Mouse (Mus musculus): ENCODE measurements around the gene Eif3d.
"Not testable (repeated sequence)": the region's sequence is repeated elsewhere in the genome, so short reads cannot be mapped to it uniquely, and the experiment has no call there.

Gene Eif3d

DNA sequence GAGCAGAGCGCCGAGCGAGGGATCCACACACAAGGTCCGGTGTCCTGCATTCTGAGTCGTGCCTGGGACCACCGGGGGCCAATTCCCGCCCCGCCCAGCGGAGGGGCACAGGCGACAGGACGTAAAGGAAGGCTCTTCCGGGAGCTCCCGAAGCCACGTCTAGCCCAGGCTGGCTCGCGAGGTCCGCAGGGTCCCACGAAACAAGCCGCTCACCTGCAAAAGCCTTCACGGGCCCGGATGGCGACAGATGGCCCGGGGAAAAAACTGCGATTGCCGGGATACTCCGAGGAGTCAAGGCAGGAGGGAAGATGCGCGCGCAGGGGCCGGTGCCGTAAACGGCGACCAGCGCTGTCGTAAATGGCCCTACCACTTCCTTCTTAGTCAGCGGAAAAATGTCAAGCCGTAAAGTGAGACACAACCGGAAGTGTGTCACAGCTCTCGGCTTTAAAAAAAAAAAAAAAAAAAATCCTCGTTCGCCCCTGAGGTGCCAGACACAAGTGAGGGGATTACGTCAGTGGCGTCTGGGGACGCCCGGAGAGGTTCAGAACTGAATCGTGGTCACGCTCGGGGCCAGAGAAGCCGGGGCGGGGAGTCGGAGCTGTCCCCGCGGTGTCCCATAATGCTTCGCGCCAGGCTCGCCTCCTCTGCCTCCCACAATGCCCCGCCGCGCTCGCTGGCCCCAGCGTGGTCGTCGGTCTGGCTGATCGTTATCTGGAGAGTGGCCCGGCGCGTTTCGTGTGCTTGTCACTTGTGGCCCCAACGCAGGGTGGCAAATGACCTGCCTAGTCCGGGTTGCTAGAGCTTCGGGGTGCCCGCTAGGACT lies at the start of gene Eif3d:
Gene Eif3d (minus strand): TSS at position 344 of the 823 bp plus-strand sequence.
- peak; percentile 98 for DNase-seq

DNA sequence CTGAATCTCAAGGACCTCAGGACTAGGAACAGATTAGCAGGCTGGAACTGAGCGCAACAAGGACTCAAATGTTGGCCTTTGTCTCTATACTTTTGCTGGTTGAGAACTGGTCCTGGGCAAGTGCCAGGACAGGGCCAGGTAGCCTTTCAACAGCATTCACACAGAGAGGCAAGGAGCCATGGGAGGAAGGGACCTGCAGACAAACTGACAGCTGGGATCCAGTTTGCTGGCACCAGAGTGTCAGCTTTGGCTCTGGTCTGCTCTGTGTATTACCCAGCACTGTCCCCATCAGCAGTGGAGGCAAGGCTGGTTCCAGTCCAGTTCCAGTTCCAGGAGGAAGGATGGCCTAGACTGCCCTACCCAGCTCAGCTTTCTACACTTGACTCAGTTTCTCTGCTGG lies 43.4 kb upstream of the Eif3d start:
- DNase-seq, result no peak

DNA sequence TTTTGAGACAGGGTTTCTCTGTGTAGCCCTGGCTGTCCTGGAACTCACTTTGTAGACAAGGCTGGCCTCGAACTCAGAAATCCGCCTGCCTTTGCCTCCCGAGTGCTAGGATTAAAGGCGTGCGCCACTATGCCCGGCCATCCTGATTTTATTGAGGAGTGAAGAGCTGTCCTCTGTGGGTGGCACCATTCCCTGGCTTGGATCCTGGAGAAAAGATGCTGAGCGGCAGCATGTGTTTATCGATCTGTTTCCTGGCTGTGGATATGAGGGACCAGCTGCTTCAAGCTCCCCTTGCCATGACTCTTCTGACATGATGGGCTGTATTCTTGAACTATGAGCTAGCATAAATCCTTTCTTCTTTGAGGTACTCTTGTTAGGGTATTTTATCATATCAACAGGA lies 37.6 kb upstream of the Eif3d start:
- DNase-seq, result not testable (repeated sequence)

DNA sequence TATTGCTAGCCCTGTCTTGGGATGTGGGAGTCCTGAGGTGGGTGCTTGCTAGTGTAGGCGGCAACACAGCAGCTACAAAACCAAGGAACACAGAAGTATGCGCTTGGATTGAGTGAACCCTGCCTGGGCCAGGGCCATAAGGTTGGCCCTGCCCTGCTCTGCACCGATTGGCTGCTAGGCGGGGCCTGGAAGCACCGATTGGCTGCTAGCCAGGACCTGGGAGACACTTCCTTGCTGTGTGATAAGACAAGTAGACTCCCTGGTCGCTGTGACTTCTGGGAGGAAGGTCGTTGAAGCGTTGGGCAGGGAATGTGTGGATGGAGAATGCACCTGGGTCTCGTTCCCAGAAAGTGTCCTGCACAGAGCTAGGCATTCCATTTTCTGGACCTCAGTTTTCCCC lies 33.3 kb upstream of the Eif3d start:
- peak; percentile 30 to 42 for DNase-seq

DNA sequence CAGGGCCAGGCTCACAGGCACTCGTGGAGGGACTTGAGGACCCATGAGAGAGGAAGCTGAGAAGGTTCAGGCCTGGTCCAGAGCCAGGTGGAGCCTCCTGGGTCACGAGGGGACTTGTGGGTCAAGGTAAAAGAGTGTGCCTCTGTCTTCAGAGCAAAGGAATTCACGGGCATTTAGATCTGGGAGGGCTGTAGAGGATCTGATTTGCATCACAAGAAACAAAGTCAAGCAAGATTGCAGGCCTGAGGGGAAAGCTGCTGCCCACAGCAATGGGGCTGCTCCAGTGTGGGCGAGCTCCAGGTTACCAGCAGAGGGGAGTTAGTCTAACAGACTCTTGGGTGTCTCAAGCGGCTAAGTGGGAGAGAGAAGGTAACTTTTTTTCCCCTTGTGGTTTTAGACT lies 30.8 kb upstream of the Eif3d start:
- no peak for DNase-seq

DNA sequence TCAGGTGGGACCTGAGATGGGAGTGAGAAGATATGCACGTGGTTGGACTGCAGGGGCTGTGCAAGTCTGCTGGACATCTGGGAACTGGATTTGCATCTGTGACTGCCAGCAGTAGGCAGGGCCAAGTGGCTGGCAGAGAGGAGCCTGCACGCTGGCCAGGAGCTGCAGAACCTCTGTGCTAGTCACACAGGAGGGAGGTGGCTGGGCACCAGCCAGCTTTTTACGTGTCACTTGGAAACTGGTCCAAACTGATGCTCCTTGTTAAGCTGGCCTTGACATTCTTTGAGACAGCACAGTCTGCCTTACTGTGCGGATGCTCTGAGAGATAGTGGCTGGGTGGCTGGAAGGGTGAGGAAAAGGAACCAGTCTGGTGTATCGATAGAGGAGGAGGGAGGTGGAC lies 17.9 kb upstream of the Eif3d start:
- DNase-seq, result no peak

DNA sequence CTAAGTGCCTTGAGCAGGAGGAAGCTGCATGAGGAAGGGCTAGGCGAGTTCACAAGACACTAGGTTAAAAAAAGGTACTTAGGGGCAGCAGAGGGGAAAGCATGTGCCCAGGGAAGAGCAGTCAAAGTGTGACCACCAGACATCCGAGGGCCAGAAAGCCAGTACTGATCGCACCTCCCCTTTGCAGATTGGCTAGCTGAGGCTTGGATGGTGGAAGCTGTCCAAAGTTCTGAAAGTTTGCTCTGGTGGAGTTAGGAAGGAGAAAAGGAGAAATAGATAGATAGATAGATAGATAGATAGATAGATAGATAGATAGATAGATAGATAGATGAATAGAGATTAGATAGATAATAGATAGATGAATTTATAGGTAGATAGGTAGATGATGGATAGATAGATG lies 12.8 kb upstream of the Eif3d start:
- no peak for DNase-seq

DNA sequence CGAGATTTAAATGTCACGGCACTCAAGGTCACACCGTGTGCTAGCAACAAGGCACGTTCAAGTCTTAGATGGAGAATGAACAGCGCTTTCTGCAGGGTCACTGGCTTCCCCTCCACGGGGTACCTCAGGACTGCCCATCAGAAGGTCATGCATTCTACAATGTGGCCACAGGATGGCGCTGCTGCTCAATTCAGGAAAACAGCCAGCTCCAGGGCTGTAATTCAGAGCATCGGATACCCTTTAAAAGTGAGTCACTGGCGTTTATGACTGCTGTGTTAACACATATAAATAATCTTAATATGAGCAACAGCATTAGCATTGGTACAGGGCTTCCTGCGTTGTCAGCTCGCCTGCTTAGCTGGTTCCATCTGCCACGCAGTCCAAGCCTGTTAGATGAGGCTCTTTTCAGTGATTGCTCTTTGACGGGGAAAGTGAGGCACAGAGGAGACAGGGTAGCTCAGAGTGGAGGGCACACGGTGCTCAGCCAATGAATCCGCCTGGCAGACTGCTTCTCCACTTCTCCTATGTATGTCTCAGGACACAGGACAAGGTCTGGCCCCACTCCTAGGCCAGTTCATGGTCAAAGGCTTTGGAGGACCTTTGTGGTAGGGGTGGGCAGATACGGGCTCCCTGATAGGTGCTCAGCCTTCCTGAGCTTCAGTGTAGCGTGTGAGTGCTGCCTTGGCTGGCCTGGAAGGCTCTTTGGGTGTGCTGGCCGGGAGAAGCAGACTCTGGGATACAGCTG lies 11.8 kb upstream of the Eif3d start:
- peak; percentile 74 for DNase-seq

DNA sequence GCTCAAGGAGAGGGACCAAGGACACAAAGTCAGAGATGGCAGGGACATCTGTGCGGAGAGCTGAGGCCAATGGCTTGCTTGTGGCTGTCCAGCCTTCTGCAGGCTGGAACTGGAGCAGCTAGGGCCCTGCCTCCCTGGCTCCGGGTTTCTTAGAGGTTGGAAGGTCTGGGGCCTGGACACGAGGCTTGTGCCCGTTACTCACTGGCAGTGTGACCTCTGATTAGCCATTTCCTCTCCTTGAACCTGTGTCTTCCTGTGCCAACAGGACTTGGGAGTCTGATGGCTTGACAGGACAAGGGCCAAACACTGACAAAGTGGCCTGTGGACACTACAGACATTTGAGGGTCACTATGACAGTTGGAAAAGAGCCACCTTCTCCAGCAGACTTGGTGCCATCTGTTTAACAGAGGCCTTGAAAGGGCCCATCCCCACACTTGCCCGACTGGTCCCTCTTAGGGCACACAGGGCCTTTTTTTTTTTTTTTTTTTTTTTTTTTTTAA lies 10.6 kb upstream of the Eif3d start:
- no peak for DNase-seq

DNA sequence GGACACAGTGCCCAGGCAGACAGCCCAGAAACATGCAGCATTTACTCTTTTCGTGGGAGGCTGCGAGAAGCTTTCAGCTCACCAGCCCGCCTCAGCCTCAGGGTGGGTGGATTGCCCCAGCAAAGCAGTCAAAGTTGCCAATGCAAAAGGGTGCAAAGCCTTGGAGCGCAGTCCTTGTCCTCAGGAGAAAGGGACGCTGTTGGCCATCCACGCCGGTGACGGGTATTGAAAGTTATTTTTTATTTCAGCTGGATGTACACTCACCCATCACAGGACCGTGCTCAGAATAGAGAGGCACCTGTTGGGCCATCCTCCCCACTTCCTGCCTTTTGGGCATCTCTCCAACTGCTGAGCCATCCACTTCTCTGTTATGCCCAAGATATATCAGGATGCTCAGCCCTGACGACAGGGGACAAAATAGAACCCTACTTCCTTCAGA lies 8.8 kb upstream of the Eif3d start:
- DNase-seq, result no peak

DNA sequence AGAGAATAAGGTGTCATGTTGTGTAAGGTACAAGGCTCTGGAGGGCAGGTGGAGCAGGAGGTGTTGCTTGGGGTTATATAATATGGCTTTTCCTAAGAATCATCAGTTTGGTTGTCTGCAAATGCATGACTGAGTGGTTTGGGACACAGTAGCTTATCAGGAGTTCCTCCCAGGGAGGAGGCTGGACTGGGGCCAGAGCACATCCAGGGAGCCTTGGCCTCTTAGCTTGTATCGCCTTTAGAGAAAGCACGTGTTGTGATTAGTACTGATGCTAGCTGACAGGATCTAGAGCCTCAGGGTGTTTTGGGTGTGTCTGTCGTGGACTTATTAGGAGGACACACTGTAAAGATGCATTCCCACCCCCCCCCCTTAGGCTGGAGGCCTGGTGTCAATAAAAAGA lies 7.0 kb upstream of the Eif3d start:
- no peak for DNase-seq

DNA sequence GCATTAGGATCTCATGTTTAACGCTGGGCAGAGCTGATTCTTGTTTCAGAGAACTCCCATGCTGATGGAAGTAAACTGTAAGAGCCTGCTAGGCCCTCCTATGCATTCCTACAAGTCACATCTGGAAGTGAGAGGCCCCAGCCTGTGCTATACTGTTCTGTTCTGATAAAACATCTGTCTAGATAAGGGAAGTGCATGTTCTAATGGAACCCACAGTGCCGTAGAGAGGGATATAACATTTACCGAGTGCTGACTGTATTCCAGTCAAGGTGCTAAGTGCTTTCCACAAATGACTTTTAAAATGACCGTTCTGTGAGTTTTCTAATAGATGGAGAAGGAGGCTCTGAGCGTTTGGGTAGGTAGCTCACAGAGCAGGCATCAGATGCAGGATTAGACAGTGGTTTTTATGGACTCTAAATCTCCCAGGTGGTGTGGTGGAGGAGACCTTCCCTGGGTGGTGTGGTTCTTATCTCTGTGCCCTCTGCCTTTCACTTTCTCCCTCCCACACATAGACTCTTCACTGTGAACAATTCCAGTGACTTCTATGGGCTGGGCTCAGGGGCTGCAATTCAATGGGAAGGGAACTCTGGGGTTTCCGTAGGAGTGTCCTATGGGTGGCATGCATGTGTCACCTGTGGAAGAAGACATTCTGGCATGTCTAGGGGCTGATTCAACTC lies 3.7 kb upstream of the Eif3d start:
- no peak for DNase-seq

DNA sequence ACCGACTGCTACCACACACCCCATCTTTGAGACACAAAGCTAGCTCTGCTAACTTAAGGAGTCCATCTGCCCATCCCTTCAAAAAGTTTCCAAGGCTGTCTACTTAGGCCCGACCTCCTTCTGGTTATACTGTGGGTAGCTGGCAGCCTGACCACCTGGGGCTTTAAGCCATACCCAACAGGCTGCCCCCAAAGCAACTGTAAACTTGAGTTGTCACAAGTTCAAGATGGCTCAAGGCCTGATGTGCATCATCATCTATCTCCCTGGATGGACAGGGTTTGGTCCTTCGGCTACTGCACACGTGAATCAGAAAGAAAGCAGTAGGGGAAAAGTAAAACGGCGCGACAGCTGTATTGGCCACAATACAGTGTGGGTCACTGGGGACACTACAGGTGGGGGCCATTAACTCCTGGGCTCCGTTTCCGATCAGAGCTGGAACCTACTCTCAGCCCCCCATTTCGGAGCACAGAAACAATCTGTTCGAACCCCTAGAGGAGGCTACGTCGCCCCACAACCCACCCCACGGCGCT lies 608 bp downstream of the Eif3d start:
- no peak for DNase-seq

DNA sequence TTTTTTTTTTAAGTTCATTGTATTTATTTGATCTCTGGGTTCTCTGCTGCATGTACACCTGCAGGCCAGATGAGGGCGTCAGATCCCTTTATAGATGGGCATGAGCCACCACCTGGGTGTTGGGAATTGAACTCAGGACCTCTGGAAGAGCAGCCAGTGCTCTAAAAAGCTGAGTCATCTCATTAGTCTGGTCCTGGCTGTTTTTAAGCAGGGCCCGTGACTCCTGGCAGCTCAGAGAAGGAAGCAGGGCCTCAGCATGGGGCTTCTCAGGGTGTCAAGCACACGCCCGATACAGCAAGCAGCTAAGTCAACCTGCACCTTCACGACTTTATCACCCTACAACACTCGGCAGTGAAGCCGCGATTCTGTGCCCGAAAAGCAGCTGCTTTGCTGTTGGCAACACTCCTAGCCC lies 5.5 kb downstream of the Eif3d start:
- DNase-seq, result no peak

DNA sequence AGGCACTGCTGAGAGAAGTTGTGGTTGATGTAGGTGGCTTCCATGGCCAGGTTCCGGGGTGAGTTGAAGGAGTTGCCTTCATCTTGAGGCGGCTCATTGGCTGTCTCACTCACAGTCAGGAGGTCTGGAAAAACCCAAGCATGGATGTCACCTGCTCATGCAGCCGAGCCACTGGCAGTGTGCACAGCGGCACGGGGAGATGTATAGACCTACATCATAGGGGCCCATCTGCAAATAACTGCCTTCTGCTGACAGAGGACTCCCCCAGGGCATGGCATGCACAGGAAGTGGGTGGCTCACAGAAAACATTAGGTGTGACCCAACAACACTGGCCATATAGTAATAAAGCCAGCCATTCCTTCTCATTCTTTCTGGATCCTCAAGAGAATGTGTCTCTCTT lies 8.2 kb downstream of the Eif3d start:
- no peak for DNase-seq

DNA sequence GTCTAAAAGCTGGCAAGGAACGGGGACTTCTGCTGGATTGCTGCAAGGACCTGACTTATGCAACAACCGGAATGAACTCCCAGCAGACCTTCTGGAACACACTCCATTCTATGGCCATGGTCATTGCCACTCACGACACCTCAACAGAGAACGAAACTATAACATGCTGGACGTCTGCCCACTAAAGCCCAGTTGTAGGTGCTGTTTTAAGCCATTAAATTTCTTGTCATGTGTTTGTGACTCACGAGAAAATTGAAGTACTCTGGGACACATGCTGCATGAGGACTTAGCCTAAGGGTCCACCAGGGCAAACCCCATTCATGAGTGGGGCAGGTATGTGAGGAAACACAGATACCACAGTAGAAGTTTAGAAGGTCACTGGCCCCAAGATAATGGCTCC lies 9.9 kb downstream of the Eif3d start:
- no peak for DNase-seq

DNA sequence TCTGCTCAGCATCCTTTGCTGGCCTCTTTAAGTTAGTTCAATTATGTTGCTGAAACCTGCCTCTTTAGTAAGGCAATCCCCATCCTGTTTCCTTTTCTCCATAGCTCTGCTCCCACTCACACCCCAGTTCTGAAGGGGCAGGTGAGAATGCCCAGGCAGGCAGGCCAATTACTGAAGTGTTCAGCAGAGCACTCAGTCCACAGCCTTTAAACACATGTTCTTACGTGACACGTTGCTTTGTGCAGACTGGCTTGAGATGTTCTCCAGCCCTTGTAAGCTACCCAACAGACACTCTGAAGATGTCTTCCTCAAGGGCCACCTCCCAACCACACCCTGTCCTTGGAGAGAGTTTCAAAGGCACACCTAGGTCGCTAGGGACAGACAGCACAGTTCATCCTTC lies 12.5 kb downstream of the Eif3d start:
- DNase-seq, result no peak

DNA sequence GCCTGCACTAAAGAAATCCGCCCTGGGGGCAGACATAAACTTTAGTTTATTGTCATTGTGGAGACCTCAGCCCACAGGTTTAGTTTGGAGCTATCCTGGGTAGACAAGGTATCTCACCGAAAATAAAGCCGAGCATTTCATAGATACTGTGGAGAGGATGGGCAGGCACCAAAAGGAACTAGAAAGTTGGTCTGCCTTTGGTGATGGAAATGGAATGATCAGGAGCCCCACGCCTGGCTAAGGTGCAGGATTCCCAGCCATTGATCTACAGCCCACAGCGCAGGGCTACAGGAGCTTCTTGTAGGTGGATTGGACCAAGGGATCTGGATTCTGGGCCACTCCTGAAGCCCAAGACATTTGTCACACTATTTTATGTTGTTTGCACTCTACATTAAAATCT lies 13.0 kb downstream of the Eif3d start:
- no peak for DNase-seq

DNA sequence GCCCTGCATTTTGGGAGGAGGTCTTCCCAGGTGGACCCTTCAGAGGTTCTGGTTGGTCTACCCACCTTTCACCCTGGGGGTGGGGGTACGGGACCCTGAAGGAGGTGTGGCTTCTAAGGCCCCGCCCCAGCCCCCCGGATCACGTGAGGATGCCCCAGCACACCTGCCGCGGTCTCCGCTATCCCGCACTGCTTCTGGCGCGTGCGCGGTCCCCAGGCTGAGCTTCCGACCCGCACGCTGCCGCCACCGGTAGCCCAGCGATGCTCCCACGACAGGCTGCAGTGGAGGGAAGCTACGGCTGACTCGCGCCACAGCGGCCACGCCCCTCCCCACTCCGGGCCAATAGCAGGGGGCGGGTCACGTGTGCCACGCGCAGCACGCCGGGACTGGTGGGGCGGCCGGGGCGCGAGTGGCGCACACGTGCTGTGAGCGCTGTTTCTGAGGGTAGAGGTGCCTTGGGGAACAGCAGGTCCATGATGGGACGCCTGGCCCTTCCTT lies 14.2 kb downstream of the Eif3d start, which contains the start of gene Foxred2:
Gene Foxred2 (minus strand): TSS at position 319 of the 498 bp plus-strand sequence.
- DNase-seq, result peak; percentile 85 to 92

DNA sequence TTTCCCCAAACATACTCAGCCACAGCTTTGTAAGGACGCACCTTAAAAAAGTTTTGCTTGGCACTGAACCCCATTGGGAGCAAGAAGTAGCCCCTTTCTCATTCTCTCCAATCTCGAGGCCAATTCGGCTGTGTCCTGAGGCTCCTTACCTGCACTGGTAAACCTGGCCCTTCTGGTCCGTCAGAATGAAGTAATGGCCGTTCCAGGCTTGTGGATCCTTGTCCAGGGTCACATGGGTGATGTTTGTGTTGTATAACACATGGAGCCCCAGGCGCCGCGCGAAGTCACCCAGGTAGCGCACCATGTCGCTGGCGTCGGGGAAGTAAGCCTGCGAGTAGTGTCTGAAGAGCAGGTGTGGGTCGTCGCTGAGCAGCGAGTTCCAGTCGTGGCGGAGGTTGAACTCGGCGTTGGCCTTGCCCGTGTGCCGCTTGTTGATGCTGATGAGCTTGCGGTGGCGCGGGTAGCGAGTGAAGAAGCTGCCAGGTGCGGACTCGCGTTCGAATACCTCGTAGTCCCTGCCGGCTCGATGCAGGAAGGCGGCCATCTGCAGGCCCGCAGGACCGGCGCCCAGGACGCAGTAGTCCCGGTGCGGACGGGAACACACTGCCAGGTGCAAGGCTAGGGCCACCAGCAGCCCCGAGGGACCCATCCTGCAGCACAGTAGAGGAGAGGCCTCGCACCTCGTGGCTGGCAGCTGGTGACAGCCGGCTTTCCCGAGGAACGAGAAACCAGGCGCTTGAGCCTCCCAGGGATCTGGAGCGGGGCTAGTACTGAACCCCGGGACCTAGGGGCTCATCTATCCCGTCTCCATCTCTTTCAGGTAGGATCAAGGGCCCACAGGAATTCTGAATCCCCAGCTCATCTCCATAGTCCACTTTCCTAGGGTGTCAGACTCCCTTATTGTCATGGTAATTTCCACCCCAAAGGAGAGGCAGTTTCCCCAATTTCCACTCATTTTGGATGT lies 14.9 kb downstream of the Eif3d start:
- peak; percentile 17 to 29 for DNase-seq

DNA sequence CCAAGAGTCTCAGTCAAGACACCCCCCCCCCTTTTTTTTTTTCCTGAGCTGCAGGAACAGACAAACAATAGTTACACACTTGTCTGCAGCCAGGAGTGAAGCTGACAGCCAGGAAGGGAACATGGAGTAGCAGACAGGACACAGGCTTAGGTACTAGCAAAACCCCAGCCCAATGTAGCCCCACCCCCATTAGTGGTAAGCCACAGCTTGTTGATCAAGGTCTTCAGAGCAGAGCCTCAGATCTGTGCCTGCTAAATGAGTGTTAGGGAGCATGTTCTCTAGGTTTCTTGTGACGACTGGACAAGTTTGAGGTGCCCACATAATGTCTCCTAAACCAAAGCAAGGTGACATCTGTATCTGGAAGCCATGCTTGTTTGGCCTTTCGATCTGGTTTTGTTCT lies 16.3 kb downstream of the Eif3d start:
- DNase-seq, result no peak

DNA sequence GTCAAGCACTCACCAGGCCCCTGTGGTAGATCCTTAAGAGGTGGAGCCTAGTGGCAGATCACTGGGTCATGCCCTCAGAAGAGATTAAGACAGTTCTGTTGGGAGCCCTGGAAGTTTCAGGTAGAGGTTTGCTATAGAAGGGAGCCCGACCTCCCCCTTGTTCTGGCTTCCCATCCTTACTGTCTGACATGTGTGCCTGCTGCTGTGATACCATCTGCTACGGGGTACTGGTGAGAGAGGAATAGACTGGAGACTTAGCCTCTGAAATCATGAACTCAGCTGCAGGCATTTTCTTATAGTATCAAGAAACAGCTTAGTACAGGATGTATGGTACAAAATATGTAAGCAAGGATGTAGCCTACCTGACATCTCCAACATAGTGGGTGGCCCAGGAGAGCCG lies 17.7 kb downstream of the Eif3d start:
- no peak for DNase-seq
